Mouse (Mus musculus): Measurements from ENCODE around the gene Zpbp2. TPM values are rescaled to one million over a fixed set of nuclear protein-coding genes. Genes with fewer than 3 reads are reported as not detected.

Zpbp2 gene
- 0.57 TPM in 1 of 2 replicates, not detected in the other for polyA plus RNA-seq (2014; fragmentation: Nextera tagmentation; extraction: Ambion mirVana)

DNA sequence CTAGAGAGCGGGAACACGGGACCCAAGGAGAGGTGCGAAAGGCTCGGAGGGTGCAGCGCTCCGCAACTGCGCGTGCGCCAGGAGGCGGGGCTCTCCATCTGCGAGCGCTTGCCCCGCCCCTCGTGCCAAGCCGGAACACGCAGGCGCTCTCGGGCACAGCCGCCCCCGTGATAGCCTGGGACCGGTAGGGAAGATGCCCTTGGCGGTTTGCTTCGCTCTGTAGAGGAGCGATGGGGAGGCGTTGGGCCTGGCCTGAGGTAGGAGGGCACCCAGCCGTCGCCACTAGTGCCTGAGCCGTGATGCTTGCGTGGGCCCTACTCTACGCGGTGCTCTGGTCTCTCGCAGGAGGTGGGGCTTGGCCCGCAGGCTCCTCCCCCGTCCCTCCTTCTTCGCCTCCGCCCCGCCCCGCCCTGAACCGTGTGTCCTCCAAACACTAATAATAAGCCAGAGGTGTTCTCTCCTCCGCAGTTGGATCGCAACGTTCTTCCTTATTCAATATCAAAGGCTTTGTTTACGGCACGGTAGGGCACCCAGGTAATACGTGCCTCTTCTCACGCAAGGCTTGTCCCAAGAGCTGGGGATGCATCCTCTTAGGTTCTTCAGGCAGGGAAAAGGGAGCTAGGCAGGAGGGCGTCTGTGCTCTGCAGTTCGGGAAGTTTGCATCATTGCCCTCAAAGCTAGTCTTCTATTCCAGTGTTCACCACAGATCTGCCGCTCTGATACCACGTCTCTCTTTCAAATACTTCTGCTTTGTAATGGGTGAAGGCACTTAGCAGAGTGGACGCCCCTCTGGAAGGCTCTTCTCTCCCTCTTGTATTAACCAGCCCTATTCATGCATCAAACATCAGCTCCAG is at the start of gene Zpbp2:
Gene Zpbp2 (plus strand): TSS at position 123 of the 854 bp plus-strand sequence.
- peak within 1 kb of the TSS; percentile 62 for H3K4me2 ChIP-seq
- TF ChIP-seq CTCF (IDR thresholded peaks at IDR 0.05; ENCODE audit: low read depth) = no peak
- ATAC-seq (ENCODE audit: insufficient read depth) (peak; percentile 97), DNase-seq (peak; percentile 96)
- peaks cover 34% of the 10 kb centered on the region for H3K27me3 ChIP-seq (ENCODE audit: insufficient read depth, low read length)
- 1% methylated on average over 49 of the region's 51 CpGs for WGBS
- H3K27ac ChIP-seq (ENCODE audit: low read depth) = no peak within 1 kb of the TSS
- H3K36me3 ChIP-seq (ENCODE audit: insufficient read depth) = no peaks in the 10 kb centered on the region
- H3K4me3 ChIP-seq (ENCODE audit: low read depth, low read length) = peak within 1 kb of the TSS; percentile 62
- H3K9ac ChIP-seq = peak within 1 kb of the TSS; percentile 56
- no peaks in the 10 kb centered on the region; the same call in 1 of the 2 replicates for H3K4me1 ChIP-seq (ENCODE audit: insufficient read depth)
- no peaks in the 10 kb centered on the region for H3K9me3 ChIP-seq (ENCODE audit: low read depth, low read length)

GRCm38 (mm10) chr11:98504926-98505325 is 46.0 kb upstream of the Zpbp2 start:
- Histone ChIP-seq H3K27me3 (ENCODE audit: insufficient read depth, low read length) (no peaks in the 10 kb centered on the region), H3K4me3 (ENCODE audit: low read depth, low read length) (no peak overlapping the region), H3K4me1 (ENCODE audit: insufficient read depth) (no peaks in the 10 kb centered on the region), H3K27ac (ENCODE audit: low read depth) (no peak overlapping the region), H3K36me3 (ENCODE audit: insufficient read depth) (no peaks in the 10 kb centered on the region), H3K9ac (no peak overlapping the region), H3K9me3 (ENCODE audit: low read depth, low read length) (no peaks in the 10 kb centered on the region), H3K4me2 (no peak overlapping the region)
- ATAC-seq (ENCODE audit: insufficient read depth) (no peak), DNase-seq (no peak)
- TF ChIP-seq CTCF (IDR thresholded peaks at IDR 0.05; ENCODE audit: low read depth) = no peak
- WGBS = 50% methylated on average over 3 of the region's 3 CpGs

GRCm38 (mm10) chr11:98509434-98509833 is 41.5 kb upstream of the Zpbp2 start:
- Histone ChIP-seq H3K4me2 (no peak overlapping the region), H3K36me3 (ENCODE audit: insufficient read depth) (no peaks in the 10 kb centered on the region), H3K4me1 (ENCODE audit: insufficient read depth) (no peaks in the 10 kb centered on the region), H3K27me3 (ENCODE audit: insufficient read depth, low read length) (no peaks in the 10 kb centered on the region), H3K4me3 (ENCODE audit: low read depth, low read length) (no peak overlapping the region), H3K9me3 (ENCODE audit: low read depth, low read length) (no peaks in the 10 kb centered on the region), H3K9ac (no peak overlapping the region), H3K27ac (ENCODE audit: low read depth) (no peak overlapping the region)
- no peak for TF ChIP-seq CTCF (IDR thresholded peaks at IDR 0.05; ENCODE audit: low read depth)
- no peak for ATAC-seq (ENCODE audit: insufficient read depth)
- 59% methylated on average over 7 of the region's 7 CpGs for WGBS
- peak; percentile 9 for DNase-seq

DNA sequence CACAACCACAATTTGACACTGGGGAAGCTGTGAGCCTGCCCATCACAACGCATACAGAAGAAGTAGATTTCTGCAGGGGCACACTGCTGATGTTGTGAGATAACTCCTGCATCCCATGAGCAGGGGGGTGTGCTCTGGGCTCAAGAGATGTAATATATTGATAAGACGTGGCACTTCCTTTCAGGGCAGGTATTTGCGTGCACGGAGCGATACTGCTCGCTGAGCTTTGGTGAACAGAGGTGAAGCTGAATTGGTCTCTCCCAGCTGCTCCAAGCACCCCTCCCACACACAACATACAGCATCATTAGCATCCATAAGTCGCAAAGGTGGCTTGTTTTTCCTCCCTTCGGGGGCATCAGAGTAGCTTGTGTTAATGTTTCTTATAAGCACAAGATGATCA is 40.8 kb upstream of the Zpbp2 start:
- WGBS = 79% methylated on average over 8 of the region's 8 CpGs
- H3K4me3 ChIP-seq (ENCODE audit: low read depth, low read length) = no peak overlapping the region
- H3K9ac ChIP-seq = no peak overlapping the region
- no peak for ATAC-seq (ENCODE audit: insufficient read depth)
- no peak overlapping the region for H3K4me2 ChIP-seq
- H3K27me3 ChIP-seq (ENCODE audit: insufficient read depth, low read length) = no peaks in the 10 kb centered on the region
- H3K27ac ChIP-seq (ENCODE audit: low read depth) = no peak overlapping the region
- H3K9me3 ChIP-seq (ENCODE audit: low read depth, low read length) = no peaks in the 10 kb centered on the region
- H3K4me1 ChIP-seq (ENCODE audit: insufficient read depth) = no peaks in the 10 kb centered on the region
- no peak for TF ChIP-seq CTCF (IDR thresholded peaks at IDR 0.05; ENCODE audit: low read depth)
- no peak for DNase-seq
- no peaks in the 10 kb centered on the region for H3K36me3 ChIP-seq (ENCODE audit: insufficient read depth)

DNA sequence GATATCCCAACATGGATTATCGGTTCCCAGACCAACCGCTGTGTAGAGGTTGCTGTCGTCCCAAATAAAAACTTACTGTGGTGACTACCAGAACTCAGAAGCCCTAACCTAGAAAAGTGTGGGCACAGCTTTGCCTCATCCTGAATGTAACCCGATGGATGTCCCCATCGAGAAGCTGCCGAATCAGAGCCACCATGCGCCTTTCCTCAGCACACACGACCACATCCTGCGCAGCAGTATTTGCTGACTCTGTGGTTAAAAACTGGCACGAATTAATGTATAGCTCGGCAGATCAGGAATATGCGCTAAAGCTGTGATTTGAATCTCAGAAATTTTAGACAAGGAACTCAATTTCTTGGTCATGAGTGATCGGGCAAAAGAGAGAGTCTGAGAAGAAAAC is 38.0 kb upstream of the Zpbp2 start:
- no peaks in the 10 kb centered on the region for H3K4me1 ChIP-seq (ENCODE audit: insufficient read depth)
- no peaks in the 10 kb centered on the region for H3K36me3 ChIP-seq (ENCODE audit: insufficient read depth)
- H3K4me2 ChIP-seq = no peak overlapping the region
- no peaks in the 10 kb centered on the region for H3K9me3 ChIP-seq (ENCODE audit: low read depth, low read length)
- no peak for ATAC-seq (ENCODE audit: insufficient read depth)
- no peak overlapping the region for H3K9ac ChIP-seq
- no peak for TF ChIP-seq CTCF (IDR thresholded peaks at IDR 0.05; ENCODE audit: low read depth)
- no peak overlapping the region for H3K27ac ChIP-seq (ENCODE audit: low read depth)
- DNase-seq = no peak
- H3K27me3 ChIP-seq (ENCODE audit: insufficient read depth, low read length) = no peaks in the 10 kb centered on the region
- 87% methylated on average over 13 of the region's 13 CpGs for WGBS
- H3K4me3 ChIP-seq (ENCODE audit: low read depth, low read length) = no peak overlapping the region

DNA sequence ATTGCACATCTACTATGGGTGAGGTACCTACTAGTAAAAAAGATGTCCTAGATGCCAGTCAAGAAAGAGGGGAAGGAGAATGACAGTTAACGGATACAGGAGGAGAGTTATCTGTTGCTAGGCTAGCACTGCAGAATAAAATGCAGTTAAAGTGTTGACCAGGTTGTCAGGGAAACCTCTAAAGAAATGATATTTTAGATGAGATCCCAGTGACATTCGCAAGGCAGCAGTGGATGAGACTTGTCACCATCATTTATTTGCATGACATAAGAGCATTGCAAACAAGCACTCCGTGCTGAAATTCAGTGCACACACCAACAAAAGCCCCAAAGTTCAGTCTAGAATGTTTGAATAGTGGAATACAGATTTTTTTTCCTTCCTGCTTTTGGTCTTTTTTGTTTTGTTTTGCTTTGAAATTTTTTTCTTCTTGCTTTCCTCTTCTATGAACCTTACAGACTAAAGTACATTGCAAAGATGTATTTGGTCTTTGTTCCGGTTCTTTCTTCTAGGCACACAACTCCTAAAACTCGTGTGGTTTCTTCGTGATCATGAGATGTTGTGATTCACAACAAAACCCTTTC is 37.5 kb upstream of the Zpbp2 start:
- TF ChIP-seq CTCF (IDR thresholded peaks at IDR 0.05; ENCODE audit: low read depth) = no peak

DNA sequence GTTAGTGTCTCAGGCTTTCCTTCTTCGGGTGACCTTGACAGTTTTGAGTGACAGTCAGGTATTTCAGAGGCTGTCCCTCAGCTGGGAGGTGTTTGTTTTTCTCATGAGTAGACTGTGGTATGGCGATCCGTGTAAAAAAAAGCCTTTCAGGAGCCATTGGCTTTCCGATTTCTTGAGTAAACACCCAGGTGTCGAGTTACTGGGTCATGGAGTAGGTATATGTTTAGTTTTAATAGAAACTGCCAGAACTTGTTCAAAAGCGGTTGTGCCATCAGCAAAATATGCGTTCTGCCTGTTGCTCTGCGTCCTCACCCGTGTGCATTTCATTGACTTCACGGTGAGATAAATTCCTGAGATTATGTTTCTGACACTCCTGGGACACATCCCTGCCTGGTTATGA is 30.4 kb upstream of the Zpbp2 start:
- no peak overlapping the region for H3K4me3 ChIP-seq (ENCODE audit: low read depth, low read length)
- no peak overlapping the region for H3K27ac ChIP-seq (ENCODE audit: low read depth)
- no peaks in the 10 kb centered on the region for H3K27me3 ChIP-seq (ENCODE audit: insufficient read depth, low read length)
- TF ChIP-seq CTCF (IDR thresholded peaks at IDR 0.05; ENCODE audit: low read depth) = no peak
- H3K36me3 ChIP-seq (ENCODE audit: insufficient read depth) = no peaks in the 10 kb centered on the region
- DNase-seq (peak; percentile 49), ATAC-seq (ENCODE audit: insufficient read depth) (no peak; the same call in 1 of the 2 replicates)
- H3K9ac ChIP-seq = no peak overlapping the region
- no peak overlapping the region for H3K4me2 ChIP-seq
- no peaks in the 10 kb centered on the region for H3K4me1 ChIP-seq (ENCODE audit: insufficient read depth)
- no peaks in the 10 kb centered on the region for H3K9me3 ChIP-seq (ENCODE audit: low read depth, low read length)
- 20% methylated on average over 10 of the region's 10 CpGs for WGBS

More for the DNA sequence above, 37.5 kb upstream of the Zpbp2 start:
- Histone ChIP-seq H3K27me3 (ENCODE audit: insufficient read depth, low read length) (no peaks in the 10 kb centered on the region), H3K9ac (no peak overlapping the region), H3K4me2 (no peak overlapping the region), H3K9me3 (ENCODE audit: low read depth, low read length) (no peaks in the 10 kb centered on the region), H3K4me1 (ENCODE audit: insufficient read depth) (no peaks in the 10 kb centered on the region), H3K27ac (ENCODE audit: low read depth) (no peak overlapping the region), H3K36me3 (ENCODE audit: insufficient read depth) (no peaks in the 10 kb centered on the region), H3K4me3 (ENCODE audit: low read depth, low read length) (no peak overlapping the region)
- ATAC-seq (ENCODE audit: insufficient read depth) (no peak), DNase-seq (no peak)
- 62% methylated on average over 6 of the region's 6 CpGs for WGBS
